Mouse (Mus musculus): ENCODE results near the gene Cbx4.

GRCm38 (mm10) chr11:119050361-119050760 is 35.7 kb downstream of the Cbx4 start:
- TF ChIP-seq CTCF (IDR thresholded peaks at IDR 0.05; ENCODE audit: low read depth) (no peak), EP300 (optimal IDR thresholded peaks at IDR 0.05) (no peak)
